ENCODE assay signal across 8 mouse cellular contexts in the genomic region with DNA sequence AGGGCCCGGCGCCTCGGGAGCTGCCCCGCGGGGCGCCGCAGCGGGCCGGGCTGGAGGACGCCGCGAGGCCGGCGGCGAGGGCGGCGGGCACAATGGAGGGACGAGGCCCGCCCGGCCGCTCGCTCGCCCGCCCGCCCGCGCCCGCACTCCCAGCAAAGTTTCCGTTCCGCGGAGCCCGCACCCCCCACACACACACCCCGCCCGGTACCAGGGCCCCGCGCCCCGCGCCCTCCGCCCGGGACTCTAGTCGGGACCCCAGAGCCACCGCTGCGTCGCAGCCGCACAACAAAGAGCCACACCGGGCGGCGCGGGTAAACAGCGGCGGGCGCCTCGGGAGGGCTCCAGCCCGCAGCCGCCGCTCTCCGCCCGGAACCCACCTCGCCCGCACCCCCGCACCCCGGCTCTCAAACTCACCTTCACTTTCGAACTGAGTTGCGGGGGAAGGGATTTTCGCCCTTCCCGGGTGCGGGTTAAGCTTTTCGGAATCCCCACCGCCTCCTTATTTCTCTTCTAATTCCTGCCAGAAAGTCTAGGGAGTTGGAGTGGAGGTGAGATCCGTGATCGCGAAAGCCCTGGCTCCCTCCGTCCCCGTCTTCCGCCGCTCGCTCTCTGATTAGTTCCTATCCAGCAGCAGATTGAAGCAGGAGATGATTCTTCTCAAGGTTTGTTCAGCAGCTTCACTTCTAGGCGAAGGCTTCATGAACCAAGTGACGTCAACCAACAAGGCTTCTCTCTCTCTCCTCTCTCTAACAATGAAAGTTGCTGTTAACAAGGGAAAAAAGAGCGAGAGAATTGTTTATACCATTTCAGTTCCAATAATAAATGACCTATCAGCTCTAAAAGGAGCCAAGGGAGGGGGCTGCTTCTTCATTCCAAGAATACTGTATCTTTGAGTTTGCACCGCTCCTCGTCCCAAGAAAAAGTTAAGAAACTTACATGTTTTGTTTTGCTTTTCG.
DNase-seq lines count a peak whose midpoint lies in the region; ATAC-seq and TF ChIP-seq lines count a peak whose summit lies in the region.

No protein-coding gene starts in this region.

- under 1% methylated on average over 63 of the region's 83 CpGs for WGBS in forebrain, embryonic 11.5 days
- WGBS in heart, postnatal 0 days = under 1% methylated on average over 52 of the region's 83 CpGs
- 0% methylated on average over 42 of the region's 83 CpGs for WGBS in liver, embryonic 16.5 days (ENCODE audit: insufficient replicate concordance)
- WGBS in neural tube, embryonic 12.5 days = under 1% methylated on average over 60 of the region's 83 CpGs

- DNase-seq in CD8-positive naive resting alpha-beta T cell, adult 2 months (ENCODE audit: low read depth in 2 of 2, low spot score in 2 of 2) = peak; percentile 46 to 53
- DNase-seq in c-Kit-negative CD71-positive TER-119-positive erythroid progenitor cells, embryonic 14.5 days (ENCODE audit: low read depth, low spot score) = peak; percentile 48
- peak; percentile 84 for DNase-seq in forebrain, embryonic 11.5 days (ENCODE audit: low spot score)
- DNase-seq in heart, postnatal 0 days (ENCODE audit: low spot score) = peak; percentile 88
- DNase-seq in kidney, postnatal 25 days = peak; percentile 70 to 78
- peak; percentile 46 for DNase-seq in telencephalon, adult 2 months (ENCODE audit: low read depth, low spot score)

- H3K4me2 ChIP-seq in forebrain, embryonic 11.5 days (ENCODE audit: low read depth, low read length, severe bottlenecking) = peak overlapping the region; percentile 71
- peak overlapping the region; percentile 71 for H3K4me2 ChIP-seq in heart, postnatal 0 days (ENCODE audit: low read depth, low read length)
- H3K4me2 ChIP-seq in liver, embryonic 16.5 days (ENCODE audit: low read depth, low read length) = peak overlapping the region; percentile 59
- peak overlapping the region; percentile 62 for H3K4me2 ChIP-seq in neural tube, embryonic 12.5 days (replicated peaks)

- no peak for TF ChIP-seq EP300 in heart, postnatal 0 days (IDR thresholded peaks at IDR 0.05; ENCODE audit: low read depth)

- peak overlapping the region; percentile 99 for H3K27ac ChIP-seq in forebrain, embryonic 11.5 days (ENCODE audit: low read depth, low read length)
- peak overlapping the region; percentile 99 for H3K27ac ChIP-seq in heart, postnatal 0 days (ENCODE audit: low read depth)
- H3K27ac ChIP-seq in liver, embryonic 16.5 days (ENCODE audit: low read length) = peak overlapping the region; percentile 98
- H3K27ac ChIP-seq in neural tube, embryonic 12.5 days = peak overlapping the region; percentile 99

- ATAC-seq in forebrain, embryonic 11.5 days (replicated peaks; ENCODE audit: low FRiP score) = peak; percentile 71
- peak; percentile 68 for ATAC-seq in heart, postnatal 0 days (ENCODE audit: insufficient read depth, low read depth)
- peak; percentile 67 for ATAC-seq in liver, embryonic 16.5 days (ENCODE audit: low read depth)
- ATAC-seq in neural tube, embryonic 12.5 days (ENCODE audit: low FRiP score, low read depth) = peak; percentile 71

- H3K27me3 ChIP-seq in forebrain, embryonic 11.5 days (ENCODE audit: control insufficient read depth, insufficient read depth, low read length) = no peaks in the 10 kb centered on the region
- H3K27me3 ChIP-seq in heart, postnatal 0 days (ENCODE audit: control insufficient read depth, insufficient read depth, low read length) = no peaks in the 10 kb centered on the region
- no peaks in the 10 kb centered on the region for H3K27me3 ChIP-seq in liver, embryonic 16.5 days (ENCODE audit: control insufficient read depth, insufficient read depth, low read depth, low read length)
- no peaks in the 10 kb centered on the region for H3K27me3 ChIP-seq in neural tube, embryonic 12.5 days (replicated peaks)

- no peaks in the 10 kb centered on the region for H3K36me3 ChIP-seq in forebrain, embryonic 11.5 days (ENCODE audit: control insufficient read depth, insufficient read depth, low read length)
- no peaks in the 10 kb centered on the region for H3K36me3 ChIP-seq in heart, postnatal 0 days (replicated peaks; ENCODE audit: control insufficient read depth, insufficient read depth, low read length)
- no peaks in the 10 kb centered on the region for H3K36me3 ChIP-seq in liver, embryonic 16.5 days (ENCODE audit: control insufficient read depth, insufficient read depth)
- H3K36me3 ChIP-seq in neural tube, embryonic 12.5 days = no peaks in the 10 kb centered on the region

- peaks cover 7% of the 10 kb centered on the region for H3K4me1 ChIP-seq in forebrain, embryonic 11.5 days (replicated peaks; ENCODE audit: control insufficient read depth, insufficient read depth, low read length)
- peaks cover 20% of the 10 kb centered on the region; the same call in 1 of the 2 replicates for H3K4me1 ChIP-seq in heart, postnatal 0 days (ENCODE audit: control insufficient read depth, insufficient read depth)
- H3K4me1 ChIP-seq in liver, embryonic 16.5 days (ENCODE audit: control insufficient read depth, low read depth, low read length) = peaks cover 12% of the 10 kb centered on the region
- H3K4me1 ChIP-seq in neural tube, embryonic 12.5 days = peaks cover 17% of the 10 kb centered on the region

- no peak for TF ChIP-seq CTCF in heart, postnatal 0 days (IDR thresholded peaks at IDR 0.05; ENCODE audit: low read depth)

- peak overlapping the region; percentile 100 for H3K9ac ChIP-seq in forebrain, embryonic 11.5 days (ENCODE audit: low read length)
- peak overlapping the region; percentile 99 for H3K9ac ChIP-seq in heart, postnatal 0 days (replicated peaks; ENCODE audit: low read depth, low read length)
- peak overlapping the region; percentile 99 for H3K9ac ChIP-seq in liver, embryonic 16.5 days (ENCODE audit: low read depth, low read length)
- peak overlapping the region; percentile 100 for H3K9ac ChIP-seq in neural tube, embryonic 12.5 days

- H3K9me3 ChIP-seq in forebrain, embryonic 11.5 days (ENCODE audit: control insufficient read depth, low read length) = no peaks in the 10 kb centered on the region
- no peaks in the 10 kb centered on the region for H3K9me3 ChIP-seq in heart, postnatal 0 days (replicated peaks; ENCODE audit: control insufficient read depth, low read length)
- H3K9me3 ChIP-seq in liver, embryonic 16.5 days (replicated peaks; ENCODE audit: control insufficient read depth, low read length) = no peaks in the 10 kb centered on the region
- H3K9me3 ChIP-seq in neural tube, embryonic 12.5 days = no peaks in the 10 kb centered on the region

- peak overlapping the region; percentile 95 for H3K4me3 ChIP-seq in forebrain, embryonic 11.5 days (ENCODE audit: low read depth, low read length)
- peak overlapping the region; percentile 92 for H3K4me3 ChIP-seq in heart, postnatal 0 days (ENCODE audit: low read depth, low read length)
- peak overlapping the region; percentile 95 for H3K4me3 ChIP-seq in liver, embryonic 16.5 days (ENCODE audit: low read depth, low read length)
- H3K4me3 ChIP-seq in neural tube, embryonic 12.5 days = peak overlapping the region; percentile 94

Comparison
In these comparisons a context has a peak if more than half of its experiments do, and no peak if none do; other contexts are left out.
1. Peak in every context shown above with its lines: DNase-seq, ATAC-seq, H3K4me3 ChIP-seq and H3K27ac ChIP-seq.